Mouse (Mus musculus) heart, postnatal 0 days (tissue): ENCODE data around the gene Akap2. TPM values are rescaled to one million over a fixed set of nuclear protein-coding genes. Genes with fewer than 3 reads are reported as not detected.

ENCODE experiments used
- ATAC-seq: fragments of 200-750 bp; cut with Nextera tagmentation; 2 replicates; pipeline ENCODE4 v1.8.0; 2017; ENCODE audit warnings: low read depth, moderate number of reproducible peaks, moderate library complexity; ENCODE audit not compliant: insufficient read depth
- DNase-seq: peaks from one replicate; pipeline ENCODE4 v3.0.0-alpha.2; 2016; ENCODE audit warnings: low spot score
- H3K27ac ChIP-seq: fragments of 300-500 bp; sonication (generic); 2 replicates; pipeline ENCODE4 v1.5.1; 2014; ENCODE audit warnings: low read depth, mild to moderate bottlenecking
- H3K27me3 ChIP-seq: fragments of 300-500 bp; sonication (generic); 2 replicates; pipeline ENCODE4 v1.6.1; 2014; ENCODE audit warnings: low read length, mixed read lengths; ENCODE audit not compliant: control insufficient read depth, insufficient read depth
- H3K36me3 ChIP-seq: fragments of 300-500 bp; sonication (generic); replicated peaks from 2 replicates; pipeline ENCODE4 v1.6.1; 2014; ENCODE audit warnings: low read length, mixed read lengths; ENCODE audit not compliant: control insufficient read depth, insufficient read depth
- H3K4me1 ChIP-seq: fragments of 300-500 bp; sonication (generic); 2 replicates; pipeline ENCODE4 v1.6.1; 2014; ENCODE audit warnings: antibody characterized with exemption; ENCODE audit not compliant: control insufficient read depth, insufficient read depth
- H3K4me2 ChIP-seq: fragments of 300-500 bp; sonication (generic); 2 replicates; pipeline ENCODE4 v1.6.1; 2014; ENCODE audit warnings: low read depth, mild to moderate bottlenecking, low read length, moderate library complexity
- H3K4me3 ChIP-seq: fragments of 300-500 bp; sonication (generic); 2 replicates; pipeline ENCODE4 v1.5.1; 2014; ENCODE audit warnings: low read depth, low read length
- H3K9ac ChIP-seq: fragments of 300-500 bp; sonication (generic); replicated peaks from 2 replicates; pipeline ENCODE4 v1.6.1; 2014; ENCODE audit warnings: low read depth, low read length, mixed read lengths
- H3K9me3 ChIP-seq: fragments of 300-500 bp; sonication (generic); replicated peaks from 2 replicates; pipeline ENCODE4 v1.6.1; 2016; ENCODE audit warnings: low read length; ENCODE audit not compliant: control insufficient read depth
- CTCF ChIP-seq: IDR thresholded peaks from 2 replicates; pipeline ENCODE4 v1.5.1; 2016; ENCODE audit warnings: antibody characterized with exemption, control low read depth, low read depth
- EP300 ChIP-seq: IDR thresholded peaks from 2 replicates; pipeline ENCODE4 v1.6.1; 2016; ENCODE audit warnings: antibody characterized with exemption, low read depth
- WGBS: fragments of 180-500 bp; shearing (Covaris S2); extraction: QIAGEN DNeasy Blood & Tissue Kit; methylation state at CpG from one replicate; pipeline ENCODE4 v1.1.7; 2014; 5-methylcytosine and 5-hydroxymethylcytosine counted together
- polyA plus RNA-seq: library from polyadenylated mRNA; unstranded; fragments of >200 nt; fragmentation: Nextera tagmentation; extraction: Ambion mirVana; gene quantifications from 2 replicates; pipeline ENCODE4 v1.2.1, GENCODE M21; 2015
- total RNA-seq: library from RNA; depleted of rRNA; stranded (reverse); fragments of >200 nt; gene quantifications from 2 replicates; pipeline ENCODE4 v1.2.3, GENCODE M21; 2014; ENCODE audit warnings: low replicate concordance

Akap2 gene
- total and polyA plus RNA-seq, 2 experiments from 2014 or later = 37.7 to 64.1 TPM

- TF ChIP-seq CTCF (no peak), EP300 (no peak)
- no peak overlapping the region; the same call in 1 of the 2 replicates for H3K27ac ChIP-seq
Measured at GRCm38 (mm10) chr4:57802411-57802810, 85.0 kb downstream of the Akap2 start.

DNA sequence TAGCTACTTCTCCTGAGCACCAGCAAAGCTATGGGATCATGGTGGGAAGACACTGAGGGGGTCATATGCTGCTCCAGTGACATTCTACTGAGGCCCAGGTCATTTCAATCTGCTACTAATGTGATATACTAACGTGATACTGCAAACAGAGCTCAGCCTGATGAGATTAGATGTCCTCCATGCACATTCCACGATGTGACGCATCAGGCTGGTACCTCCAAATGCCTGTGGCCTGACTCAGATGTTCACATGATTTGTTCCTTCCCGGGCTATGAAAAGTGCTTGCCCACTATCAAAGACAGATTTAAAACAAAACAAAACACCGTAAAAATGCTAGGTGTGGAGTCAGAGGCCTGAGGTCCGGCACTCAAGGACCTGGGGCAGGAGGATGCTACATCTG lies 87.4 kb downstream of the Akap2 start:
- 21% methylated on average over 6 of the region's 6 CpGs for WGBS
- H3K9ac ChIP-seq = no peak overlapping the region
- H3K4me1 ChIP-seq = peaks cover 22% of the 10 kb centered on the region
- TF ChIP-seq CTCF = no peak
- TF ChIP-seq EP300 = no peak
- H3K4me3 ChIP-seq = no peak overlapping the region
- H3K27ac ChIP-seq = peak overlapping the region; percentile 41
- H3K36me3 ChIP-seq = peaks cover 22% of the 10 kb centered on the region
- no peak overlapping the region for H3K4me2 ChIP-seq
- H3K27me3 ChIP-seq = no peaks in the 10 kb centered on the region
- DNase-seq (no peak), ATAC-seq (no peak)
- no peaks in the 10 kb centered on the region for H3K9me3 ChIP-seq

More at GRCm38 (mm10) chr4:57802411-57802810, 85.0 kb downstream of the Akap2 start:
- ATAC-seq (no peak), DNase-seq (no peak)
- Histone ChIP-seq H3K4me2 (no peak overlapping the region), H3K36me3 (peaks cover 12% of the 10 kb centered on the region), H3K9me3 (no peaks in the 10 kb centered on the region), H3K27me3 (no peaks in the 10 kb centered on the region), H3K4me1 (peaks cover 35% of the 10 kb centered on the region), H3K9ac (no peak overlapping the region), H3K4me3 (no peak overlapping the region)
- 57% methylated on average over 3 of the region's 3 CpGs for WGBS

- peak overlapping the region; percentile 53 for H3K27ac ChIP-seq
- DNase-seq (no peak), ATAC-seq (no peak)
- WGBS = 60% methylated on average over 4 of the region's 4 CpGs
- no peak overlapping the region for H3K4me2 ChIP-seq
- H3K4me1 ChIP-seq = peaks cover 33% of the 10 kb centered on the region
- TF ChIP-seq EP300 (no peak), CTCF (no peak)
- no peak overlapping the region for H3K4me3 ChIP-seq
- no peak overlapping the region for H3K9ac ChIP-seq
- no peaks in the 10 kb centered on the region for H3K9me3 ChIP-seq
- no peaks in the 10 kb centered on the region for H3K27me3 ChIP-seq
- H3K36me3 ChIP-seq = peaks cover 17% of the 10 kb centered on the region; the same call in 1 of the 2 replicates
Measured at GRCm38 (mm10) chr4:57809449-57809848, 92.0 kb downstream of the Akap2 start.

GRCm38 (mm10) chr4:57812075-57812474 lies 94.6 kb downstream of the Akap2 start:
- Histone ChIP-seq H3K4me2 (no peak overlapping the region), H3K27ac (peak overlapping the region; percentile 79), H3K4me1 (peaks cover 26% of the 10 kb centered on the region), H3K9ac (no peak overlapping the region), H3K9me3 (no peaks in the 10 kb centered on the region), H3K27me3 (no peaks in the 10 kb centered on the region), H3K4me3 (no peak overlapping the region), H3K36me3 (peaks cover 16% of the 10 kb centered on the region; the same call in 1 of the 2 replicates)
- no peak for DNase-seq
- WGBS = 72% methylated on average over 1 of the region's 1 CpGs
- ATAC-seq = no peak
- no peak for TF ChIP-seq CTCF
- no peak for TF ChIP-seq EP300

DNA sequence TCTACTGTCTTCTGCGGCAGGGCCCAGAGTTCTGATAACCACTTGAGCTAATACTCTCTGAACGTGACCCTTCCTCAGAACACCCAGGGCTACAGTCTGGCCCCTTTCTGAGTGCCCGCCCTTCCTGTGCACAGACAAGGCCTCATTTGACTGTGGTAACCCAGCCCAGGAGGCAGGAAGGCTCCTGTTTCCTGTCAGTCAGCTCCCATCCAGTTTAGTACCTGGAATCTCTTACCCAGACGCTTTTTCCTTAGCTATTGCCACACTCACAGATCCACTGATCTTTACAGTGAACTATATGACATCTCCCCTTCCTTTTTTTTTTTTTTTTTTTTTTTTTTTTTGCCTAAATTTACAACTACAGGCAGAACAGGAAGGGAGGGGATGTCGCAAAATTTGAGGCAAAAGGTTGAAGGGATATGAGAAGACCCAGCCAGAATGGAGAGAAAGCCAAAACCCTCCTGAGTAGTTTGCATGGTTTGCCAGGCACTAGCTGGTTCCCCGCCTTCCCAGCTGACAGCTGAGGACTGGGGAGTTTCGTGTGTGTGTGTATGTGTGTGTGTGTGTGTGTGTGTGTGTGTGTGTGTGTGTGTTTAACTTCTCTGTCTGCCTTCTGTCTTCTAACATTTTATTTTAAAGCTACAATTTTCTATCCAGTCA lies 95.6 kb downstream of the Akap2 start:
- DNase-seq (peak; percentile 77), ATAC-seq (peak; percentile 87)
- 12% methylated on average over 7 of the region's 7 CpGs for WGBS
- peak overlapping the region; percentile 79 for H3K27ac ChIP-seq
- no peak overlapping the region for H3K9ac ChIP-seq
- H3K4me1 ChIP-seq = peaks cover 26% of the 10 kb centered on the region
- no peaks in the 10 kb centered on the region for H3K27me3 ChIP-seq
- H3K9me3 ChIP-seq = no peaks in the 10 kb centered on the region
- TF ChIP-seq CTCF (no peak), EP300 (no peak)
- H3K36me3 ChIP-seq = peaks cover 17% of the 10 kb centered on the region; the same call in 1 of the 2 replicates
- H3K4me3 ChIP-seq = no peak overlapping the region
- H3K4me2 ChIP-seq = no peak overlapping the region

GRCm38 (mm10) chr4:57813576-57813945 lies 96.1 kb downstream of the Akap2 start:
- ATAC-seq (0 out of 2 replicates have a peak, but pooled peaks have one; percentile 5), DNase-seq (no peak)
- H3K9ac ChIP-seq = no peak overlapping the region
- peaks cover 16% of the 10 kb centered on the region; the same call in 1 of the 2 replicates for H3K36me3 ChIP-seq
- no peaks in the 10 kb centered on the region for H3K27me3 ChIP-seq
- H3K4me2 ChIP-seq = no peak overlapping the region
- H3K4me3 ChIP-seq = no peak overlapping the region
- 62% methylated on average over 4 of the region's 4 CpGs for WGBS
- peaks cover 26% of the 10 kb centered on the region for H3K4me1 ChIP-seq
- TF ChIP-seq CTCF = no peak
- TF ChIP-seq EP300 = no peak
- no peaks in the 10 kb centered on the region for H3K9me3 ChIP-seq
- H3K27ac ChIP-seq = peak overlapping the region; percentile 79
